Mouse (Mus musculus) kidney, adult 2 months (tissue): ENCODE measurements around the gene Slc2a13. TPM values are rescaled to one million over a fixed set of nuclear protein-coding genes. Genes with fewer than 3 reads are reported as not detected.

Source experiments
- DNase-seq: peaks from one replicate; pipeline ENCODE4 v3.0.0; 2021
- H3K27ac ChIP-seq: fragments of 200-500 bp; 2 replicates; pipeline ENCODE4 v1.5.1; 2012; ENCODE audit warnings: low read depth, low read length, control low read depth, inconsistent platforms; ENCODE audit not compliant: insufficient read depth
- H3K27me3 ChIP-seq: fragments of 200-500 bp; replicated peaks from 2 replicates; pipeline ENCODE4 v1.6.1; 2012; ENCODE audit warnings: mild to moderate bottlenecking, moderate library complexity, low read length, inconsistent platforms; ENCODE audit not compliant: control insufficient read depth, insufficient read depth
- H3K36me3 ChIP-seq: fragments of 200-500 bp; 2 replicates; pipeline ENCODE4 v1.6.1; 2012; ENCODE audit warnings: mild to moderate bottlenecking, moderate library complexity, low read length, inconsistent platforms; ENCODE audit not compliant: control insufficient read depth, insufficient read depth
- H3K4me1 ChIP-seq: fragments of 200-500 bp; 2 replicates; pipeline ENCODE4 v1.6.1; 2011; ENCODE audit warnings: low read length; ENCODE audit not compliant: control insufficient read depth, insufficient read depth
- H3K4me3 ChIP-seq: fragments of 200-500 bp; 2 replicates; pipeline ENCODE4 v1.5.1; 2011; ENCODE audit warnings: mild to moderate bottlenecking, low read depth, low read length, control low read depth; ENCODE audit not compliant: insufficient read depth
- CTCF ChIP-seq: fragments of 200-500 bp; conservative IDR thresholded peaks from 2 replicates; pipeline ENCODE4 v1.5.1; 2011; ENCODE audit warnings: low read depth, mild to moderate bottlenecking, control low read depth, low read length, moderate library complexity, mixed read lengths; ENCODE audit not compliant: insufficient read depth, insufficient read length
- POLR2A ChIP-seq: fragments of 200-500 bp; IDR thresholded peaks from one replicate; pipeline ENCODE4 v1.6.1; 2011; ENCODE audit warnings: low read depth, low read length, control low read depth
- WGBS: fragments of 180-500 bp; shearing (Covaris S2); methylation state at CpG from one replicate; pipeline ENCODE4 v1.1.7; 2018; 5-methylcytosine and 5-hydroxymethylcytosine counted together
- polyA plus RNA-seq: library from polyadenylated mRNA; depleted of rRNA; stranded (reverse); fragments of >200 nt; gene quantifications from 2 replicates; pipeline ENCODE4 v1.2.3, GENCODE M21; 2012

Slc2a13 gene
- polyA plus RNA-seq, 1 experiment = 1.5 TPM

GRCm38 (mm10) chr15:91597290-91597689 lies 24.2 kb upstream of the Slc2a13 start:
- H3K36me3 ChIP-seq = no peaks in the 10 kb centered on the region
- no peak overlapping the region for H3K4me3 ChIP-seq
- no peaks in the 10 kb centered on the region for H3K27me3 ChIP-seq
- DNase-seq = no peak
- 86% methylated on average over 5 of the region's 5 CpGs for WGBS
- no peaks in the 10 kb centered on the region for H3K4me1 ChIP-seq
- TF ChIP-seq POLR2A (no peak), CTCF (no peak)
- no peak overlapping the region for H3K27ac ChIP-seq

GRCm38 (mm10) chr15:91574492-91574891 lies 1.4 kb upstream of the Slc2a13 start:
- Histone ChIP-seq H3K4me3 (no peak overlapping the region), H3K4me1 (no peaks in the 10 kb centered on the region), H3K27me3 (no peaks in the 10 kb centered on the region), H3K27ac (no peak overlapping the region), H3K36me3 (no peaks in the 10 kb centered on the region)
- 20% methylated on average over 8 of the region's 8 CpGs for WGBS
- peak; percentile 84 for DNase-seq
- TF ChIP-seq CTCF = peak; percentile 71
- no peak for TF ChIP-seq POLR2A

DNA sequence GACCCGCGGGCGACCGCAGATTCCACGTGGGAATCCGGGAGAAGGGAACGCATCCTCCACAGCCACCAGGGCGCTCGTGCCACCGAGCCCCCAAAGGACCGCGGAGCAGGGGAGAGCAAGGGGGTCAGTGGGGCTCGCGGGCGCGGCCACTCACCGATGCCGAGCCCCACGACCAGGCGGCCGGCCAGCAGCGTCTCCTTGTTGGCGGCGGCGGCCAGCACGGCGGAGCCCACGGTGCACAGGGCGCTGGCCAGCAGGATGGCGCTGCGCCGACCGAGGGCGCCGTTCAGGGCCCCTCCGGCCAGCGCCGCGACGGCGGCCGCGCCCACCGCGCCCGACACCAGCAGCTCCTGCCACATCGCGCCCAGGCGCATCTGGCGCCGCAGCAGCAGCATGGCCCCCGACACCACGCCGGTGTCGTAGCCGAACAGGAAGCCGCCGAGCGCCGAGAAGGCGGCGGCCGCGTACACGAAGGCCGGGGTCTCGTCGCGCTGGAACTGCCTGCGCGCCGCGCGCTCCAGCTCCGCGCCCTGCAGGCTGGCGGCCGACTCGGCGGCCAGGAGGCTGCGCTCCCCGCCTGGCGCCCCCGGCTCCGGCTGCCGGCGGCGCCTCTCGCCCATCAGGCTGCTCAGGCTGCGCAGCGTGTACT lies 516 bp downstream of the Slc2a13 start:
- H3K27ac ChIP-seq = no peak overlapping the region

GRCm38 (mm10) chr15:91571981-91572380 lies 1.1 kb downstream of the Slc2a13 start:
- 15% methylated on average over 8 of the region's 8 CpGs for WGBS
- H3K27ac ChIP-seq = no peak overlapping the region
- no peak for DNase-seq
- H3K36me3 ChIP-seq = no peaks in the 10 kb centered on the region
- TF ChIP-seq CTCF (no peak), POLR2A (no peak)
- no peaks in the 10 kb centered on the region for H3K27me3 ChIP-seq
- H3K4me1 ChIP-seq = no peaks in the 10 kb centered on the region
- H3K4me3 ChIP-seq = peak overlapping the region; percentile 62

More for the DNA sequence above, 516 bp downstream of the Slc2a13 start:
- Histone ChIP-seq H3K36me3 (no peaks in the 10 kb centered on the region), H3K4me1 (no peaks in the 10 kb centered on the region), H3K4me3 (peak overlapping the region; percentile 62), H3K27me3 (no peaks in the 10 kb centered on the region)
- WGBS = under 1% methylated on average over 91 of the region's 91 CpGs
- TF ChIP-seq POLR2A (no peak), CTCF (no peak)
- peak; percentile 40 for DNase-seq

GRCm38 (mm10) chr15:91566784-91567183 lies 6.3 kb downstream of the Slc2a13 start:
- Histone ChIP-seq H3K4me3 (no peak overlapping the region), H3K4me1 (no peaks in the 10 kb centered on the region), H3K36me3 (no peaks in the 10 kb centered on the region), H3K27ac (no peak overlapping the region), H3K27me3 (no peaks in the 10 kb centered on the region)
- 39% methylated on average over 8 of the region's 8 CpGs for WGBS
- TF ChIP-seq CTCF (no peak), POLR2A (no peak)
- peak; percentile 28 for DNase-seq

- Histone ChIP-seq H3K27me3 (no peaks in the 10 kb centered on the region), H3K27ac (no peak overlapping the region), H3K4me3 (no peak overlapping the region), H3K36me3 (no peaks in the 10 kb centered on the region), H3K4me1 (no peaks in the 10 kb centered on the region)
- DNase-seq = no peak
- WGBS = 94% methylated on average over 11 of the region's 11 CpGs
- TF ChIP-seq POLR2A (no peak), CTCF (no peak)
These were observed 7.9 kb downstream of the Slc2a13 start for GRCm38 (mm10) chr15:91565025-91565605.

GRCm38 (mm10) chr15:91561728-91562127 lies 11.3 kb downstream of the Slc2a13 start:
- TF ChIP-seq CTCF (no peak), POLR2A (no peak)
- H3K4me1 ChIP-seq = no peaks in the 10 kb centered on the region

More at GRCm38 (mm10) chr15:91561728-91562127, 11.3 kb downstream of the Slc2a13 start:
- H3K4me3 ChIP-seq = no peak overlapping the region
- DNase-seq = no peak
- no peaks in the 10 kb centered on the region for H3K36me3 ChIP-seq
- no peak overlapping the region for H3K27ac ChIP-seq
- 91% methylated on average over 6 of the region's 6 CpGs for WGBS
- no peaks in the 10 kb centered on the region for H3K27me3 ChIP-seq
